Mouse (Mus musculus): ENCODE data around the gene Slc35f1. TPM values are rescaled to one million over a fixed set of nuclear protein-coding genes. Genes with fewer than 3 reads are reported as not detected.
A peak's percentile ranks its signal among the peaks of the same experiment; 100 is the strongest.
"Not testable (repeated sequence)": the region's sequence is repeated elsewhere in the genome, so short reads cannot be mapped to it uniquely, and the experiment has no call there.

Gene Slc35f1
- total RNA-seq, 4 experiments from 2014 or later: 0.80 to 2.3 (median 1.4) TPM

GRCm38 (mm10) chr10:52787075-52787474 lies 96.7 kb downstream of the Slc35f1 start:
- no peak for DNase-seq

DNA sequence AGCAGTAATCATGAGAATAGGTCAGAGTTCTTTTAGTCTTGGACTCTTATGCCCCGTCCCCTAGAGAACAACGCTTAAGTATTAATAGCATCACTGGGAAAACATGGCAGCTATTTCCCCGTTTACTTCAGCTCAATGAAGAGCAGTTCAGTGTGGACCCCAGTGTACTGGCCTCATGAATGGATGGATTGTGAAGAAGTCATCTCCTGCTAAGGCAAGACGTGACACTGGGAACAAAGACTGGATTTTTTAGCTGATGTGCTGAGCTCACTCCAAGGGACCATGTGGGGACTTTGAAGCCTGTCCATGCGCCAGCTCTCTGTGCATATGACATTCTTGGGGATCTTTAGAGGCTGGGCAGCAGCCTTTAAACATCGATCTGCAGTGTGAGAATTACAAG lies 101.2 kb downstream of the Slc35f1 start:
- DNase-seq: no peak

- no peak for DNase-seq
Observed at GRCm38 (mm10) chr10:52797454-52797853, 107.1 kb downstream of the Slc35f1 start.

DNA sequence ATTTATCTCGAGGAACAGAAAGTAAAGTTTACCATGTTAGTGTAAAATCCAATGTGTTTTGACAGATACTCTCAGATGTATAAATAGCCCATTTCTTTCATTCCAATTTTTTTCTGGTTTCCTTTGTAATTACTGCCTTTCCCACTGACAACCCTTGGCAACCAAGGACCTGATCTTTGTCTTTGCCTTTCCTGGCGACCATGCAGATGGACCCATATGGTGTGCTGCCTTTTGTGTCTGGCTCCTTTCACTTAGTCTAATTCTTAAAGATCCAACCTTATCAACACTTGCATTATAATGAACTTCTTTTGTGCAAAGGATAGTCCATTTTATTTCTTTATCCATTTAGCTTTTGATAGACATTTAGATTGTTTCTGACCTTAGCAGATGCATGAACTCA lies 117.5 kb downstream of the Slc35f1 start:
- no peak for DNase-seq

DNA sequence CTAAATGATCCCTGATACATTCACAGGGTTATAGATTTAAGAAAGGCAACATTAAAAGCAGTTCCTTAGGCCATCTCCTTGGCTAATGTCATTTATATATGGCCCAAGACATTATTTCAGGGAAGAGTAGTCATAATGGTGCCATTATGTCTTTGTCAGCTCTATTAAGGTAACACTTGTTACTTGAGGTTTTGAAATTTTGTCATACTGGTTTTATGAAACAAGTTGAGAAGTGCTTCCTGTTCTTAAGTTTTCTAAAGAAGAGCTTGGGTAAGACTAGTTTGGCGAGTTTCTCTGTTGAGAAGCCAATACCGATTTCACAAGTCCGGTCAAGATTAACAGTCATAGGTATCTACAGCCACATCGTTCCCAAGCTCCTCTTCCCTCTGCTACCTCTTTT lies 122.5 kb downstream of the Slc35f1 start:
- DNase-seq: no peak

- DNase-seq: no peak
Observed at GRCm38 (mm10) chr10:52814358-52814757, 124.0 kb downstream of the Slc35f1 start.

- no peak for DNase-seq
Observed at GRCm38 (mm10) chr10:52819661-52820060, 129.3 kb downstream of the Slc35f1 start.

DNA sequence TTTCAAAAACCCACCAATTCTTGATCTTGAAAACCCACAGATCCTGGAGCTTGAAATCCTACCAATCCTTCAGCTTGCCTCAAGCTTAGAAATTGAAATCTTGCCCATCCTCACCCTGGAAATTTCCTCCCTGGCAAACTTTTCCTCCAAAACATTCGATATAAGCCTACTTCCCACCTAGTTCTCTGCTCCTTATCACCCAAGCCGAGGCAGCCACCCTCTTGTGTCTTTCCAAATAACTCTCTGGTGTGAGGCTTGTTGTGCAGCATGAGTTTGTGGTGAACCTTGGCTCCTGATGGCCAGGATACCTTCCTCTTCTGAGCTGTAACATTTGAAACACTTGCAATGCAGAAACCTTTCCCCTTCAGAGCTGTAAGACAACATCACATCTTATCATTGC lies 132.6 kb downstream of the Slc35f1 start:
- no peak for DNase-seq

- DNase-seq: no peak
Observed at GRCm38 (mm10) chr10:52825746-52826145, 135.4 kb downstream of the Slc35f1 start.

- no peak for DNase-seq
Observed at GRCm38 (mm10) chr10:52840819-52841218, 150.5 kb downstream of the Slc35f1 start.

GRCm38 (mm10) chr10:52851994-52852393 lies 161.7 kb downstream of the Slc35f1 start:
- no peak for DNase-seq

DNA sequence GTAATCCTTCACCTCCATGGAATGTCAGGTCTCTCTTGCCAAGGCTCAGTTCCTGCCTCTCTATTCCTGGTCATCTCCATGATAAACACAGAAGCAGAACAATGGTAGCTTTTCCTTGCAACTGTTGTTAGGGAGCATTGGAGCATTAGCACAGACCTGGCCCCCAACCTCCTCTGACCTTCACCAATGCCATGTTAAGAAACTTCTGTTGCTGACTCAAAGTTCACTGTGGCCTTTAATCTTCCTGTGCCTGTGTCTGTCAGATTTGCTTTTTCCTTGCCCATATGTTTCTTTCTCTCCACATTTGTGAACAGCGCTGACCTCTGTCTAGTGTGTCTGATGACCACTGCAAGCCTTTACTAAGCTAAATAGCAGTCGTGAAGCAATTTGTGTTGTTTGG lies 170.5 kb downstream of the Slc35f1 start:
- peak; percentile 68 for DNase-seq

GRCm38 (mm10) chr10:52864936-52865335 lies 174.6 kb downstream of the Slc35f1 start:
- no peak for DNase-seq

GRCm38 (mm10) chr10:52871110-52871509 lies 180.8 kb downstream of the Slc35f1 start:
- DNase-seq: no peak

DNA sequence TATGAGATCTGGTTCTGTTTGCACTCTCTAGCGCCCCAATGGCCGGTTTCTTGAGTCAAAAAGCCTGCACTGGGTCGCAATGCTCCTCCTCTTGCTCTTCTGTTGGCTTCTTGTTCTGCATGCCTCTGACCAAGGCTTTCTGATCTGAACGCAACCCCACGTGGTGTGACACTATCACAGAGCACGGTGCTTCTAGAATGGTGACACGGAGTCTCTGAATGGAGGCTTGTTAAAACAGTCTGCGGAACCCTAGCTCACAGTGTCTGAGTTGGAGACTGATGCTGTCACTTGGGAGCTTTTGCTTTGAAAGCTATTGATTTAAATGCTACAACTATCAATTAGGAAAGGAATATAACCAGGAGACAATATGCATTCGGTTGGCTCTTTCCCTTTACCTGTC lies 183.8 kb downstream of the Slc35f1 start:
- no peak for DNase-seq

GRCm38 (mm10) chr10:52874712-52875111 lies 184.4 kb downstream of the Slc35f1 start:
- DNase-seq: no peak

GRCm38 (mm10) chr10:52877263-52878021 lies 187.1 kb downstream of the Slc35f1 start:
- no peak for DNase-seq

- no peak for DNase-seq
Observed at GRCm38 (mm10) chr10:52878093-52878801, 187.9 kb downstream of the Slc35f1 start.

DNA sequence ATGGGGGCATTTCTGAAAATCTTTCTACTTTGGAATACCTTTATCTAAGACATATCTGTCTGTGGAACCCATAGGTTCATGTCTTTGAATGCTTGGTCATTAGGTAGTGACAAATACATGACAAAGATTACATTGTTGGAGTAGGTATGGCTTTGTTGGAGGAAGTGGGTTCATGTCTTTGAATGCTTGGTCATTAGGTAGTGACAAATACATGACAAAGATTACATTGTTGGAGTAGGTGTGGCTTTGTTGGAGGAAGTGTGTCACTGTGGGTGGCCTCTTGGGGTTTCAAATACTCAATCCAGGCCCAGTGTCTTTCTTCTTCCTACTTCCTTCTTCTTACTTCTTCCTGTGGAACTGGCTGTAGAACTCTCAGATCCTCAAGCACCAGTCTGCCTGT lies 206.4 kb downstream of the Slc35f1 start:
- not testable (repeated sequence) for DNase-seq

DNA sequence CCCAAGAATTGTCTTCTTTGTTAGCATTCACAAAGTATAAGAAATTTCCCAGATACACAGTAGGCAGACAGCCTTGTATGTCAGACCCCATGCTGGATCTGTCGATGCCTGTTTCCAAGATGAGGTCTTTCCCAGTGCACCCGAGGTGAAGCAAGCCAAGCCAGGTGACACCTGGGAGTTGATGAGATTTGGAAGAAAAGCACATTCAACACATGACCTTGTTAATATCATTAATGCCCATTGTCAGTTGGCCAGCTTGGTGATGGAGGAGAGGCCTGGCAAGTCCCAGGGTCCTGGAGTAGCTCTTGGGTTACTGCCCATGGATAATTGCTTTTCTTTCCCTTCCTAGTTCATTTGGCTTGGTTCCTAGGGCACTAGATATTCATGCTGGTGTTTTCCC lies 214.6 kb downstream of the Slc35f1 start:
- DNase-seq: no peak

- DNase-seq: no peak
Observed at GRCm38 (mm10) chr10:52911762-52912161, 221.4 kb downstream of the Slc35f1 start.

DNA sequence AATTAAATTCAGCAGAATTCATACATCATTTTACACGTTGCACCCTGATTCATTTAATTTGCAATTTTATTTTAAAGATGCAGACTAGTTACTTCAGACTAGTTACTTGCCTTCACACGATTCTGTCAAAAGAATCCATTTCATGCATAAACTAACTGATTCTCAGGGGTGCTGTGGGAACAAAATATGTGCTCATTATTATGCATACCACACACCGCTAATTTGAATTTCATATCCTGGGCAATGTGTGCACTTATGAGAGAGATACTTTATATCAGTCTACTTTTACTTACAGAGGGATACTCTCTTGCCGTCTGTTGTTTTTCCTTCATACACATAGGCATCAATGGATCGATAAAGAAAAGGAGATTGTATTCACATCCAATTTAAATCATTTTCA lies 228.4 kb downstream of the Slc35f1 start:
- DNase-seq: no peak

- DNase-seq: no peak
Observed at GRCm38 (mm10) chr10:52923143-52923542, 232.8 kb downstream of the Slc35f1 start.

GRCm38 (mm10) chr10:52926330-52926729 lies 236.0 kb downstream of the Slc35f1 start:
- DNase-seq: no peak

Measured in adrenal gland, adult 8-10 months (tissue).